Mouse (Mus musculus): Measurements from ENCODE around the gene Krt33b.

The Krt33b gene

DNA sequence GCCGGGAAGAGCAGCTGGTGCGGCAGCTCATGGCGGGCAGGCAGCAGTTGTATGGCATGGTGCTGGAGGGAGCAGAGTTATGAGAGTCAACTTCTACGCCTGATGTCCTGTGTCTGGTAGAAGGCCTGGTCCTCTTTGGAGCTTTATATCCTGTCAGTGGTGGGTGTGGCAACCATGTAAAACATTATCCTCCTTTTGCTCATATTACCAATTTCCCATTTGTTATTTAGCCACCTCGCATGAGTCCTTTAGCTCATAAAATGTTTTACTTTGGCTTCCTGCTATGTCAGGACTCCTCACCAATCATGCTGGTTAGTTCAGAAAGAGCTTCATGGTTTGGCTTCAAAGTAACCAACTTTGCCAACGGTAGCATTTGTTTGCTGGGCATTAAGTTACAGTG, at the start of gene Krt33b:
Krt33b (minus strand) TSS at position 101 of the 400 bp plus-strand sequence.
- no peak for DNase-seq (ENCODE audit: low spot score in 2 of 2)

DNA sequence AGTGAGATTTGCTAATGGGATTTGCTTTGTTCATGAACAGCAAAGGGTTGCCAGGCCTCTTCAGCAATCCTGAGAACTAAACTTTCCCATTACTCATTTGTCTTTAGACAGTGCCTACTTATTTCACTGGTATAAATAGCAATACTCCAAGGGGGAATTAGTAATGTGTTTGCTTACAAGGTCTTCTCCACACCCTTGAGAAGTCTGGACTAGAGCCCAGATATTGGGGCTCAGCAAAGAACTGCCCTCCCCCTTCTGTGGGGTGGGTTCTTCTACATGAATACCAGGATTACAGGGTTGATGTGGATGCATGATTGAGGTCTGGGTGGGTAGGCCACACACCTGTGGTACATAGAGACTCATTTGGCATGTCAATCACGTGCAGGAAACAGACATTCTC, 44.2 kb upstream of the Krt33b start:
- DNase-seq (ENCODE audit: low spot score in 2 of 2) = no peak

DNA sequence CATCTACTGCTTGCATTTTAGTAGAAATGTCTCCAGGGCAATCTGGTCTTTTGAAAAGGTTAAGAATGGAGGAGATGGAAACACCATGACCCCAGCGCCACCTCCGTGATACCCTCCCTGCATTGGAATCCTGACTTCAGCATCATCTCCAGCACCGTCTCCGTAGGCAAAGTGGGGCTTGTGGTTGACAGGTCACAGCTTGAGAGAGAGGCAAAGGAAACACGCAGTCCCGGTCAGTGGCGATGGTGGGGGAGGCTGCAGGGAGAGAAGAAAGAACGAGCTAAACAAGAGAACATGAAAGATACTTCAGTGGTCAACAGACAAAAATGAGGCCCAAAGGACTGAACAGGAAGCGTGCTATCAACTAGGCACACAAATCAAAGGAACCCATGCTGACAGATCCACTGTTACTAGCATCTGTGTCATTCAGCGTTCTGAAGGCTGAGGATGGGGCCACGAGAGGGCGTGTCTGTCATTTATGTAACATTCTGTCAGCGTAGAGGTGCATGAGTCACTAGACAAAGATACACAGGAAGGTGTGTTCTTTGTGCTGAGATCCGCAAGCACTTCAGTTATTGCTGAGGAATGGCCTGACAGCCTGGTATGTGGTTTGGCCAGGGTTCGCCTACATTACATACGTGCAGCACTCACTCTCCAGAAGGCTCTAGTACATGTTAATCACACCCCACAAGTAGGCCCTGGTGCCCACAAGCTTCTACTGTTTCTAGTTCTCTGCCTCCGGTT, 37.8 kb upstream of the Krt33b start:
- no peak for DNase-seq (ENCODE audit: low spot score in 2 of 2)

DNA sequence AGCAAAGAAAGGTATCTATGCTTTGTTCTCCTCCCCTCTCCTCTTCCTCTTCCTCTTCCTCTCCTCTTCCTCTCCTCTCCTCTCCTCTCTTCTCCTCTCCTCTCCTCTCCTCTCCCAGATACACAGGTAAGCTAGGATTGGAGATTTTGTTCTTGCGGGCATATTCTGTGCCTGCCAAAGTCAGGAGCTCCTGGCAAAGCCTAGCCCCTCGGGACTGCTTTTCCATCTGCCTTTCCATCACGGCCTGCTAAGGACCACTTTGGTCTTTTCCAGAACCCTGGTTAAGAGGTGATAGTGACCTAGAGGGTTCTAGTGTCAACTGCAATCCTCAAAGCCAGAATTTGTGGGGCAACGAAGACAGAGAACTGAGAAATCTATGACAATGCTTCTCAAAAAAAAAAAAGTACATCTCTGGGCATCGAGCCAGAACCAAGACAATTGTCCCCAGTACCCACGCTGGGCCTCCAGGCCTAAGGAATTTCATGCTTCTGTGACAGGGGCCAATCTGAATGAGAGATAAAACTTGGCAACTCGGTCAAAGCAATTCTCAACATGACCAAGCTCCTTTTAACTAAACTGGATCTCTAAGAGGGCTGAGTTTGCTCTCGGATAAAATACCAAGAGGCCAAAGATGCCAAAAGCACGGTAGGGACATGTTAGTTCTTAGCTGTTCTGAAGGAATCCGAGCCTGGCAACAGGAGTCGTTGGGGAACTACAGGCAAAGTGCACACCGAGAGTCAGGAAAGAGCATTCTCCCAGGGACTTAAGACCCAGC, 36.8 kb upstream of the Krt33b start:
- DNase-seq (ENCODE audit: low spot score in 2 of 2) = no peak

DNA sequence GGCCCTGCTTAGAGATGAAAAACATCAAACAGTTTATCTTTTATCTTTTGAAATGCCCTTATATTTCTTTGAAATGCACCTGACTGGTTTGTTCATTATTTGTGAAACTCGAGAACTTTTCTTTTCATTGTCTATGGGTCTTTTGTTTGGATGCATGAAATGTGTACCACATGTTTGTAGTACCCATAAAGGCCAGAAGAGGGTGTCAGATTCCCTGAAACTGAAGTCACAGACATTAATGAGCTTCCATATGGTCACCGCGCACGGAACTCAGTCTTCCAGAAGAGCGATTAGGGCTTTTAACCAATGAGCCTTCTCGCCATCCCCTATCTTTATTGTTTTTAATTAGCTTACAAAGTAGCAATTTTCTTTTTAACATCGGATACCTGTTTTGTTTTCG, 29.2 kb upstream of the Krt33b start:
- DNase-seq (ENCODE audit: low spot score in 2 of 2) = no peak

DNA sequence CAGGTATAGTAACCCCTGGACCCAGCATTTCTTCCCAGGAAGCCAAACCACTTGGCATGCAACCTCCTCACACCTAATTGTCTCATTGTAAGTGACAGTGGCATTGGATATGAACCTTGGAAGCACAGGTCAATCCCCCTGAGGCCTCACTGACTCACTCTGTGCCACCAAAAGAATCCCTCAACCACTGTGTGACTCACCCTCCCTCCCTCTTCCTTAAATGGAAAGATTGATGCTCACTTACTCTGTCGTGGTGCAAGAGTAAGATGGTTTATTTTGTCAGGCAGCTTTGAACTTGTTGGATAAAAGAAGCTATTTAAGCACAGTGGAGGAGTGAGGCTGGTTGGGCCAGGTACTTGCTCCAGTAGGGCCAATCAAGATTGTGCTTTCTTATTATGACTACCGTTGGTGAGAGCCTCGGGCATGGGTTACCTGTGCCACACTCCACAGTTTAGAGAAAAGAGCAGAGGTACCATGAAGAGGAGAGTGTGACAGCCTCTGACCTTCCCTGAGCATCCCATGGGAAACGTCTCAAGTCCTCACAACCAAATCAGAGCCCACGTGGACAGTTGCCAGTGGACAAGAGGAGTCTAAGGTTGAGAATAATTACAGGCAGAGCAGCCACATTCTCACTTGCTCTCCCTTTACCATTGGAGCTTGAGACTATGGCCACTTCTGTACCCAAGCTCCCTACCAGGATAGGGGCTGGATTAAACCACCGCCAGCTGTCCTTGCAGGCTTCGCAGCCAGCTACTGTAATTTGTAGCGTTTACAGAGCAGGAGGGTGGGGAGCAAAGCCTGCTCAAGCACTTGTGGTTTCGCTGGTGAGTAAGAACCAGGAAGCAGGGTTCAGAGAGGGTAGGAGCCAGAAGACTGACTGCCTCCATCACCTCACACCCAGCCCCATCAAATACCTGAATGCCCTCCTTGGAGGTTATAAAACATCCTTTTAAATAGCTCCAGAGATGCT, 26.3 kb upstream of the Krt33b start:
- no peak for DNase-seq (ENCODE audit: low spot score in 2 of 2)

DNA sequence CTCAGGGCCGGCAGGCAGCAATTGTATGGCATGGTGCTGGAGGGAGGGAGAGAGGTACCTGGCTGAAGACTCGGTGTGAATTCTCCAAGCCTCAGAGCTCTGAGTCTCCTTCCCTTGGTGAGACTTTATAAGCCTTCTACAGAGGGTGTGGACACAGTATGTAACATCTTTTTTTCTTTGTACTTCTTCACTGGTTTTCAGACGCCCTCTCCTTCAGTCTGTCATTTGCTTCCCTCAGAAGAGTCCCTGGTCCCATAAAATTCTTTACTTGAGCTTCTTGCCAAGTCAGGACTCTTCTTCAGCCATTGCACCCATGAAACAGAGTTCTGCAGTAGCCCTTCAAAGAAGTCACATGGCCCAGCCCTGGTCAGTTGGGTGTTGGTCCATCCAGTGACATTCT, 20.8 kb upstream of the Krt33b start, which contains the start of gene Krt31:
Krt31 (minus strand) TSS at position 101 of the 400 bp plus-strand sequence.
- no peak for DNase-seq (ENCODE audit: low spot score in 2 of 2)

DNA sequence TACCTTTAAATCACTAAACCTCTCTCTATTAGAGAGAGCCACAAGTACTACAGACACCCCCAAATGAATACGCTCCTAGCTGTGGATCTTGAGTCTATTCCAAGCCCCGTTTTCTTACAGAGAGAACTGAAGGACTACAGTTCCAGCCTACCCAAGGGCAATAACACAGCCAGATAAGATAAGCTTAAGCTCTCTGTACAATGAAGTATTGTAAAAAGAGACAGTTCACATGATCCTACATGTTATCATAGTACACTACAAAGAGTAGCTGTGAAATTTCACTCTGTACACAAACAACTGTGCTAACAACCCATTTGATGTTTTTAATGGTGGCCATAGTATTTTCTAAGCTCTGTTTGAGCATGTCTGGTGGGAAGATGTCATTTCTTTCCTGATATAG, 17.5 kb upstream of the Krt33b start:
- DNase-seq (ENCODE audit: low spot score in 2 of 2) = no peak

DNA sequence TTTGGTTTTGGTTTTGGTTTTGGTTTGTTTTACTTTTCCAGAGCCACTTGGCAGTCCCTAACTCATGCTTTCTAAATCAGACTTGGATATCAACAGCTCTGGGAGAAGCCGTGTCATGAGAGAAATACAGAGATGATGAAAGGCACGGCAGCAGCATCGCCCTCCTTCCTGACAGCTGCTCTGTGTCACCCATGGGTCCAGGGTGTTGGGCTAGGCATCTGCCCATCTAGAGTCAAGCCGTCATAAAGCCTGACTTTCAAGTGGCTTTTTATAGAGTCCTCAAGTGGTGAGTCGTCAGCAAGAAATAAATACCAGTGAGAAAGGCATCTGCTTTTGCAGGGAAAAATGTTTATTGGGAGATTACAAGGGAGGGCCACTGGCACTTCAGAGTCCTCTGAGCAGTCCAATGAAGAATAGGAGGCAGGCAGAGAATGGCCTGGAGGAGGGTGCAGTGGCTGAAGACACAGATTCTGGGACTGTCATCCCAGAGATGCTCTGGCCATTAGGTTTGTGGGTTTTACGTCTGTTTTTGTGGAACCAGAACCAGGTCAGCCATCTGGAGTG, 16.7 kb upstream of the Krt33b start:
- DNase-seq (ENCODE audit: low spot score in 2 of 2) = no peak

DNA sequence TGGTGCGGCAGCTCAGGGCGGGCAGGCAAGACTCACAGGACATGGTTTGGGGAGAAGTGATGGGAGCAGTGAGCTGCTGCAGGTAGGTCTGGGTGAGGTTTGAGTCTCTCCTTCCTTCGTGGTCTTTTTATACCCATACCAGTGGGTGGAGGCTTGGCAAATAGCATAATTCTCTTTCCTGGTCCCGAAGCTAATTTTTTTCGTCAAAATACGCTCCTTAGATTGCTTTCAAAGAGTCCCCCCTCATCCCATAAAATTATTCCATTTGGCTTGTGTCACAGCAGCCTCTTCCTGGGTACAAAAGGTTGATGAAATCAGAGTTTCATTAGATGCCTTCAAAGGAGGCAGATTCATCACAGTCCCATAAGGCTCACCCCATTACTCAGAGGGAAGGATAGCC, 11.8 kb upstream of the Krt33b start, which contains the start of gene Krt34:
Krt34 (minus strand) TSS at position 101 of the 400 bp plus-strand sequence.
- no peak for DNase-seq (ENCODE audit: low spot score in 2 of 2)

DNA sequence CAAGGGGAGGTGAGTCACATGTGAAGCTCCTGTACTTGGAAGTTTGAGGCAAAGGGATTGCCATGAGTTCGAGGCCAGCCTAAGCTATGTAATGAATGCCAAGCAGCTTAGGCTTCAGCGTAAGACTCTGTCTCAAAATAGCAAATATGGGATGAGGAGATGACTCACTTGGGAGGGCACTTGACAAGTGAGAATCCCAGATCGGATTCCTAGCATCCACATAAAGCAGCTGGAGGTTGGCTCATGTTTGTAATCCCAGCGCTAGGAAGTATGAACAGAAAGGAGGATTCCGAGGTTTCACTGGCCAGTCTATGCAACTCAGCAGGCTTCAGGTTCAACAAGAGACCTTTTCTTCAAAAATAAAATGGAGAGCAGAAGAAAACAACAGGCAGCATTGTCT, 8.2 kb downstream of the Krt33b start:
- DNase-seq (ENCODE audit: low spot score in 2 of 2) = no peak

DNA sequence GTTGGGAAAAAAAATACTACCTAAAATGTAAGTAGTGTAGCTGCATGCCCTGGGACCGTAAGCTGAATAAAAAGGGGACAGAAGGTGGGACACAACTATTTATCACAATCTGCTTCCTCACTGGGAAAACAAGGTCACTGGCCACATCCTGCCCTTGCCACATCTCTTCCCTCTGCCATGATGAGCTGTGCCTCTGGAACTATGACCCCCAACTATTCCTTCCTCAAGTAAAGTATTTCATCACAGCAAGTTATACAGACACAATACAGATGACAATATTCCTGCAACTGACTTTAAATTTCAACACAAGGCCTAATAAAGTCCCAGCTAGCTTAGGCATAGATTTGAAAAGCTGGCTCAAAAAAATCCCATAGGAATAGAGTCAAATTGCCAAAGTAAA, 10.2 kb downstream of the Krt33b start:
- no peak for DNase-seq (ENCODE audit: low spot score in 2 of 2)

DNA sequence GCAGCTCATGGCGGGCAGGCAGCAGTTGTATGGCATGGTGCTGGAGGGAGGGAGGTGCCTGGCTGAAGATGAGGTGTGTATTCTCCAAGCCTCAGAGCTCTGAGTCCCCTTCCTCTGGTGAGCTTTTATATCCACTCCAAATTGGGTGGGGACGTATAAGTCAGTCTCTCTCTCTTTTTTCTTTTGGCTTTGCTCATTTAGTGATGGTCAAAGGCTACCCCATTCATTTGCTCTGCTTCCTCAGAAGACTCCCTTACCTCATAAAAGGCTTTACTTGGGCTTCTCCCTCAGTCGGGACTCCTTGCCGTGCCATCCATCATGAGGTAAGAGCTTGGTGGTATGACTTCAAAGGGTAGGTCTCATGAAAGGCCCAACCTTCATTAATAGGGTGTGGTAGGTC, 13.6 kb downstream of the Krt33b start, which contains the start of gene Krt33a:
Krt33a (minus strand) TSS at position 101 of the 400 bp plus-strand sequence.
- DNase-seq (ENCODE audit: low spot score in 2 of 2) = no peak

DNA sequence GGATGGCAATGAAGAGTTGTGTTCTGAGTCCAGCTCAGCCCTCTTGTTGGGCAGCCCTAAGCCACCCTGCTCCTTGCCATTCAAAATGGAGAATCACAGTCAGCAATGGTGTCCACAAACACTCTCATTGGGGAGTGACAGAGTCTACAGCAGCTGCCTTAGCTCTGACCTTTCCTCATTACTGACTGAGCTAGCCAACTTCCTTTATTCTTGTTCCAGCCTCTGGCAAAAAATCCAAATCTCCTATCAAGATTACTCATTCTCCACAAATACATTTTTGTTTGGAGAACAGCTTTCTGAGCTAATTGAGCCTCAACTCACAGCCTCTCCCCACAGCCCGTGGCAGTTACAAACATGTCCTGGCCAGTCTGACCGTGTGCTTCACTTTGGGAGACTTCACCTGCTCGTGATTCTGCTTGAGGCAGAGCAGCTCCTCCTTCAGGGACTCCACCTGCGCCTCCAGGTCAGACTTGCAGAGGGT, 15.9 kb downstream of the Krt33b start:
- DNase-seq (ENCODE audit: low spot score in 2 of 2) = no peak

DNA sequence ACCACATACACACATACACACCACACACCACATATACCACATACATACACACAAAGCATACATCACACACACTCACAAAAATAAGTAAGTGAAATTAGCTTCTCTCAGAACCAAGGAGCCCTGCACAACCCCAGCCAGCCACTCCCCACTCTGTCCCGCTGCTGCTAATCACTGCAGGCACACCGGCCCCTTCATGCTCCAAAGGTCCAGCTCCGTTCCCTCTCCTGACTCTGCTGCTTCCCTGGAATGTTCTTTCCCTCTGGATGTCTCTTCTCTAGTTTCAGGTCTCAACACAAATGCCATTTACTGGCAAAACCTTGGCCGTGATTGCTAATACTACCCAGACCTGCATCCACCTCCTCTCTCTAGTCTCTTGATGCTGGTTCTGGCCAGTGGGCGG, 19.0 kb downstream of the Krt33b start:
- DNase-seq (ENCODE audit: low spot score in 2 of 2) = no peak

DNA sequence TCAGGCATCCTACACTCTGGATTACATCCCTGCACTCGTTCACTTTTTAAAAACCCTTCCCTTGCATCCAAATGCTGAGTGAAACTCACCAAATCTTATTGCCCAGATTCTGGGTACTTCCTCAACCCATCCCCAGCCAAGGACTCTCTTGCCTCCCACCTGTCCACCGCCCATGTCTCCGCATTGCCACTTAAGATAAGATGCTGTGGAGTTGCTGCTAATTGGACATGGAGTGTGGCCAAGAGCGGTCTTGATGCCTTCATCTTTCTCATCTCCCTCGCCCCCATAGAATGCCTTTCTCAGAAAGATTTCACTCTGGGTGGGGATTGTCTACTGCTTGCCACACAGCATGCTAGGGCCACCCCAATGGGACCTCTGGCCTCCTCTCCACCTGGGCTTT, 21.3 kb downstream of the Krt33b start:
- no peak for DNase-seq (ENCODE audit: low spot score in 2 of 2)

DNA sequence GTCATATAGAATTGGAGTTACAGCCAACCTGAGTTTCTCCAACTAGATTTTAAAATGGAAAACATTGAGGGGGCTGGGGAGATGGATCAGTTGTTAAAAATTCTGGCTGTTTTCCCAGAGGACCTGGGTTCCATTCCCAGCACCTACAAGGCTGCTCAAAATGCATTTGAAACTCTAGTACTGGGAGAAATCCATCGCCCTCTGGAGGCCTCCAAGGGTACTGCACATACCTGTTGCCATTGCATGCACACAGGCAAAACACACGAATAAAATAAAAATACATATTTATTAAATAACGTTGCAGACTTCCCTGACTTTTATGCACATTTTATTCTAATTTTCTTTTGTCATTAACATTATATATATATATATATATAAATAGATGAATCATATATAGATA, 23.0 kb downstream of the Krt33b start:
- DNase-seq (ENCODE audit: low spot score in 2 of 2) = no peak

DNA sequence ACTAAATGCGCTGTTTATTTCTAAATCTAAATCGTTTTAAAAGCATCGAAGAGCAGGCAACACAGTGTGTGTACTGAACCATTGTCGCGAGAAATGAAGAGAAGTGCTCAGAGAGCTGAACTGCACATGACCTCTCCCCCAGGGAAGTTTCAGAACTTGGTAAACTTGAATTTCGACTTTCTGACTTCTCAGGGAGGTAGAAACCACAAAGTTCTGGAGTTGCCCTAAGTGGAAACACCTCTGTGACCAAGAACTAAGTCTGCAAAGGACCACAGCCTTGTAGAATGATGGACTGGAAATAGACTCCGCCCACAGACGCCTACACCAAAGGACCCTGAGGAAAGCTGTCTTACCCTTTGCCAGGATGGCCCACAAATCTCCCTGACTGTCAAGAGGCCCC, 23.8 kb downstream of the Krt33b start:
- no peak for DNase-seq (ENCODE audit: low spot score in 2 of 2)

DNA sequence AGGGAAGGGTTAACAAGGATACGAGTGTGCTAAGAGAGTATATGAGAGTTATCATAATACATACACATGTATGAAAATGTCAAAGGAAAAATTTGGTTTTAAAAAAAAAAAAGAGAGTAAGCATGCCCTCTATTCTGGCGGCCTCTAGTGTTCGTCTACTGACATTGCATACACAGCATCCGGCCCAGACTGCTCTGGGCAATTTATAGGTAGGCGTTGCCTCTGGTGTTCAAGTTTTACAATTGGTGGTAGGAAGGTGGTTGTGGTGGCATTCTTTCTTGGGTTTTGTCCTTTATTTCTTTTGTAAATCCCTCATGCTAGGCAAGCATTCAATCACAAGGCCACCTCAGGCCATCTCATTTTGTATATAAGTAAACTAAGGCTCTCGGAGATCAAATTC, 24.8 kb downstream of the Krt33b start:
- no peak for DNase-seq (ENCODE audit: low spot score in 2 of 2)

DNA sequence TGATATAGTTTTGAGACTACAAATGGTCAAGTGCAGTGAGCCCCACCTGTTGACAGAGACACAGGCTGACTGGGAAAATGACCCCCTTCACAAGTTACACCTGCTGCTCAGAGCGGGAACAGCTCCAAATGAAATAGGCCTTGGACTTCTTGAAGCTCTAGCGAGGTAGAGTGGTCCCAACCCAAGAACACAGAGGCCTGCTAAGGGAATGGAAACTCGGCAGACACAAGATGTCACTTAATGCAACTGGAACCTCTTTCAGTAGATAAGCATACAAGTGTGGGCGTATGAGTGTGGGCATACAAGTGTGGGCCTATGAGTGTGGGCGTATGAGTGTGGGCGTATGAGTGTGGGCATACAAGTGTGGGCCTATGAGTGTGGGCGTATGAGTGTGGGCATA, 30.6 kb downstream of the Krt33b start:
- no peak for DNase-seq (ENCODE audit: low spot score in 2 of 2)

DNA sequence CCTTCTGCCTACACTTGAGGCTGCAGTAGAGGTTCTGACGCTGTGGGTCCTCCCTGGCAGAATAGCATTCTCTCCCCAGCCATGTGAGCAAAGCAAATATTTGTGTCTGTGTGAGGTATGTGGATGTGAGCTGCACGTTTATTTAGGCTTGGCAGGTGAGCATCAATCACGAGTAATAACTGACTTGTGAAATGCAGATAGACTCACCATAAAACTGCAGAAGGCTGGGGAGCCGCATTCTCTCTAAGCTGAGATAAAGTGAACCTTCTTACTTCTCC, 35.3 kb downstream of the Krt33b start:
- no peak for DNase-seq (ENCODE audit: low spot score in 2 of 2)
